Mouse (Mus musculus) lung, embryonic 14.5 days (tissue): ENCODE results near the gene Oas1h. TPM values are rescaled to one million over a fixed set of nuclear protein-coding genes. Genes with fewer than 3 reads are reported as not detected.
"Not testable (repeated sequence)": the region's sequence is repeated elsewhere in the genome, so short reads cannot be mapped to it uniquely, and the experiment has no call there.

Experiments used
- ATAC-seq: fragments of 200-750 bp; cut with Nextera tagmentation; 2 replicates; pipeline ENCODE4 v1.8.0; 2017; ENCODE audit warnings: mild to moderate bottlenecking, moderate TSS enrichment, moderate library complexity; ENCODE audit not compliant: insufficient read depth
- DNase-seq: peaks from one replicate; pipeline ENCODE4 v3.0.0-alpha.2; 2015
- H3K27ac ChIP-seq: fragments of 300-500 bp; sonication (generic); 2 replicates; pipeline ENCODE4 v1.5.1; 2014; ENCODE audit warnings: low read depth, mild to moderate bottlenecking, moderate library complexity
- H3K27me3 ChIP-seq: fragments of 300-500 bp; sonication (generic); 2 replicates; pipeline ENCODE4 v1.6.1; 2014; ENCODE audit warnings: low read length, control low read depth; ENCODE audit not compliant: insufficient read depth
- H3K36me3 ChIP-seq: fragments of 300-500 bp; sonication (generic); 2 replicates; pipeline ENCODE4 v1.6.1; 2014; ENCODE audit warnings: control low read depth; ENCODE audit not compliant: insufficient read depth
- H3K4me1 ChIP-seq: fragments of 300-500 bp; sonication (generic); 2 replicates; pipeline ENCODE4 v1.6.1; 2014; ENCODE audit warnings: antibody characterized with exemption, control low read depth; ENCODE audit not compliant: insufficient read depth
- H3K4me2 ChIP-seq: fragments of 300-500 bp; sonication (generic); 2 replicates; pipeline ENCODE4 v1.6.1; 2014; ENCODE audit warnings: mild to moderate bottlenecking
- H3K4me3 ChIP-seq: fragments of 300-500 bp; sonication (generic); 2 replicates; pipeline ENCODE4 v1.5.1; 2014; ENCODE audit warnings: low read depth, low read length
- H3K9ac ChIP-seq: fragments of 300-500 bp; sonication (generic); 2 replicates; pipeline ENCODE4 v1.6.1; 2014
- H3K9me3 ChIP-seq: fragments of 300-500 bp; sonication (generic); 2 replicates; pipeline ENCODE4 v1.6.1; 2016; ENCODE audit warnings: low read depth, low read length, control low read depth
- CTCF ChIP-seq: IDR thresholded peaks from 2 replicates; pipeline ENCODE4 v1.5.1; 2016; ENCODE audit warnings: antibody characterized with exemption, low read depth
- WGBS: fragments of 180-500 bp; shearing (Covaris S2); extraction: QIAGEN DNeasy Blood & Tissue Kit; methylation state at CpG from one replicate; pipeline ENCODE4 v1.1.7; 2014; 5-methylcytosine and 5-hydroxymethylcytosine counted together
- polyA plus RNA-seq: library from polyadenylated mRNA; unstranded; fragments of >200 nt; fragmentation: Nextera tagmentation; extraction: Ambion mirVana; gene quantifications from 2 replicates; pipeline ENCODE4 v1.2.1, GENCODE M21; 2014

Oas1h gene
- polyA plus RNA-seq, 1 experiment from 2014 or later = not detected

GRCm38 (mm10) chr5:120895231-120895900 lies 34.1 kb downstream of the Oas1h start:
- DNase-seq (no peak), ATAC-seq (no peak)
- Histone ChIP-seq H3K4me3 (no peak overlapping the region), H3K36me3 (no peaks in the 10 kb centered on the region), H3K9ac (no peak overlapping the region), H3K27me3 (no peaks in the 10 kb centered on the region), H3K27ac (no peak overlapping the region), H3K9me3 (no peaks in the 10 kb centered on the region), H3K4me2 (no peak overlapping the region), H3K4me1 (no peaks in the 10 kb centered on the region)
- no peak for TF ChIP-seq CTCF
- 86% methylated on average over 11 of the region's 11 CpGs for WGBS

- H3K27me3 ChIP-seq = no peaks in the 10 kb centered on the region
- no peak overlapping the region for H3K27ac ChIP-seq
- no peak overlapping the region for H3K4me3 ChIP-seq
- TF ChIP-seq CTCF = no peak
- ATAC-seq (no peak), DNase-seq (no peak)
- no peaks in the 10 kb centered on the region for H3K4me1 ChIP-seq
- H3K4me2 ChIP-seq = no peak overlapping the region
- H3K9ac ChIP-seq = no peak overlapping the region
- H3K36me3 ChIP-seq = no peaks in the 10 kb centered on the region
- H3K9me3 ChIP-seq = no peaks in the 10 kb centered on the region
- WGBS = 84% methylated on average over 6 of the region's 6 CpGs
Observed at GRCm38 (mm10) chr5:120898307-120898706, 37.1 kb downstream of the Oas1h start.

GRCm38 (mm10) chr5:120898726-120899125 lies 37.5 kb downstream of the Oas1h start:
- no peak for DNase-seq
- TF ChIP-seq CTCF = no peak

GRCm38 (mm10) chr5:120900666-120901065 lies 39.4 kb downstream of the Oas1h start:
- Histone ChIP-seq H3K27ac (no peak overlapping the region), H3K4me3 (no peak overlapping the region), H3K9ac (no peak overlapping the region), H3K9me3 (no peaks in the 10 kb centered on the region), H3K36me3 (no peaks in the 10 kb centered on the region), H3K4me1 (no peaks in the 10 kb centered on the region), H3K27me3 (no peaks in the 10 kb centered on the region), H3K4me2 (no peak overlapping the region)
- 40% methylated on average over 1 of the region's 1 CpGs for WGBS
- ATAC-seq (no peak), DNase-seq (no peak)
- no peak for TF ChIP-seq CTCF

More at GRCm38 (mm10) chr5:120898726-120899125, 37.5 kb downstream of the Oas1h start:
- no peak overlapping the region for H3K4me2 ChIP-seq
- no peak for ATAC-seq
- no peaks in the 10 kb centered on the region for H3K4me1 ChIP-seq
- H3K9me3 ChIP-seq = no peaks in the 10 kb centered on the region
- no peak overlapping the region for H3K27ac ChIP-seq
- H3K9ac ChIP-seq = no peak overlapping the region
- no peak overlapping the region for H3K4me3 ChIP-seq
- no peaks in the 10 kb centered on the region for H3K36me3 ChIP-seq
- no peaks in the 10 kb centered on the region for H3K27me3 ChIP-seq

- Histone ChIP-seq H3K36me3 (no peaks in the 10 kb centered on the region), H3K4me1 (no peaks in the 10 kb centered on the region), H3K9me3 (no peaks in the 10 kb centered on the region), H3K4me3 (no peak overlapping the region), H3K9ac (no peak overlapping the region), H3K4me2 (no peak overlapping the region), H3K27ac (no peak overlapping the region), H3K27me3 (no peaks in the 10 kb centered on the region)
- WGBS = 84% methylated on average over 5 of the region's 5 CpGs
- TF ChIP-seq CTCF = no peak
- no peak for DNase-seq
- no peak for ATAC-seq
Observed at GRCm38 (mm10) chr5:120902056-120902455, 40.8 kb downstream of the Oas1h start.

- peak; percentile 16 for DNase-seq
- H3K9ac ChIP-seq, ATAC-seq, H3K27ac ChIP-seq, H3K4me1 ChIP-seq, H3K4me3 ChIP-seq, H3K9me3 ChIP-seq, H3K4me2 ChIP-seq, H3K27me3 ChIP-seq, H3K36me3 ChIP-seq: not testable (repeated sequence)
- WGBS = 33% methylated on average over 8 of the region's 12 CpGs
Observed at GRCm38 (mm10) chr5:120906791-120907733, 45.8 kb downstream of the Oas1h start, which contains the start of gene Oas1a. Gene Oas1a, minus strand, starts transcription at chr5:120907521.

GRCm38 (mm10) chr5:120908196-120908920 lies 47.1 kb downstream of the Oas1h start:
- no peak overlapping the region for H3K27ac ChIP-seq
- no peaks in the 10 kb centered on the region for H3K9me3 ChIP-seq
- no peak overlapping the region for H3K9ac ChIP-seq
- DNase-seq (no peak), ATAC-seq (no peak)
- no peak for TF ChIP-seq CTCF
- H3K36me3 ChIP-seq = no peaks in the 10 kb centered on the region
- no peaks in the 10 kb centered on the region for H3K27me3 ChIP-seq
- no peak overlapping the region for H3K4me3 ChIP-seq
- WGBS = 43% methylated on average over 7 of the region's 7 CpGs
- no peak overlapping the region for H3K4me2 ChIP-seq
- no peaks in the 10 kb centered on the region for H3K4me1 ChIP-seq

GRCm38 (mm10) chr5:120914204-120914603 lies 53.0 kb downstream of the Oas1h start, which contains the start of gene Oas1d:
Gene Oas1d, plus strand, starts transcription at chr5:120914536.
- ATAC-seq, H3K36me3 ChIP-seq, H3K4me1 ChIP-seq: not testable (repeated sequence)

GRCm38 (mm10) chr5:120919156-120919935 lies 58.1 kb downstream of the Oas1h start:
- H3K27ac ChIP-seq, H3K4me1 ChIP-seq, H3K9me3 ChIP-seq, H3K27me3 ChIP-seq, H3K4me2 ChIP-seq, H3K4me3 ChIP-seq, DNase-seq, ATAC-seq, H3K36me3 ChIP-seq, H3K9ac ChIP-seq: not testable (repeated sequence)
- WGBS = 55% methylated on average over 2 of the region's 2 CpGs

More at GRCm38 (mm10) chr5:120914204-120914603, 53.0 kb downstream of the Oas1h start, which contains the start of gene Oas1d:
- H3K9me3 ChIP-seq, DNase-seq, H3K27ac ChIP-seq, H3K27me3 ChIP-seq, H3K4me2 ChIP-seq, H3K4me3 ChIP-seq, H3K9ac ChIP-seq: not testable (repeated sequence)
- 30% methylated on average over 8 of the region's 8 CpGs for WGBS
